Mouse (Mus musculus): ENCODE measurements around the gene 1810010D01Rik. TPM values are rescaled to one million over a fixed set of nuclear protein-coding genes. Genes with fewer than 3 reads are reported as not detected.

Gene 1810010D01Rik
- total RNA-seq (2012; rRNA removed) (not detected in 2 replicates), total RNA-seq (2014; rRNA removed) (not detected in 2 replicates), polyA plus RNA-seq (2012; ENCODE audit: insufficient read length, low read depth) (not detected in 2 replicates)

GRCm38 (mm10) chr7:145208006-145208405, at the start of gene 1810010D01Rik:
TSS of gene 1810010D01Rik (minus strand) at chr7:145208119.
- Histone ChIP-seq H3K27me3 (replicated peaks) (peaks cover 89% of the 10 kb centered on the region), H3K9ac (ENCODE audit: insufficient read depth, low read depth) (no peak within 1 kb of the TSS), H3K9me3 (replicated peaks; ENCODE audit: low read length) (no peaks in the 10 kb centered on the region), H3K79me2 (replicated peaks; ENCODE audit: control insufficient read depth, extremely low read depth, insufficient read depth, poor library complexity, severe bottlenecking) (no peaks in the 10 kb centered on the region), H3K4me2 (ENCODE audit: insufficient read depth, low read depth, poor library complexity, severe bottlenecking) (no peak within 1 kb of the TSS), H3K27ac (ENCODE audit: insufficient read depth, low read depth) (no peak within 1 kb of the TSS), H3K36me3 (replicated peaks in 1 of 2; ENCODE audit: control insufficient read depth in 1 of 2, insufficient read depth in 1 of 2, low read length in 1 of 2) (no peaks in the 10 kb centered on the region), H3K4me3 (replicated peaks in 1 of 3; ENCODE audit: low read depth in 2 of 3, low read length in 2 of 3, poor library complexity in 1 of 3) (no peak within 1 kb of the TSS), H3K4me1 (ENCODE audit: control insufficient read depth in 1 of 2, insufficient read depth in 2 of 2) (no peaks in the 10 kb centered on the region)
- no peak for DNase-seq (ENCODE audit: extremely low read depth)
- TF ChIP-seq CTCF (conservative IDR thresholded peaks at IDR 0.05 in 1 of 2, IDR thresholded peaks at IDR 0.05 in 1 of 2; ENCODE audit: low read depth in 2 of 2, low read length in 2 of 2): no peak
- no peak for TF ChIP-seq NELFE (IDR thresholded peaks at IDR 0.05; ENCODE audit: low read depth, low read length)
- TF ChIP-seq UBTF (IDR thresholded peaks at IDR 0.05; ENCODE audit: low read depth, low read length): no peak
- TF ChIP-seq JUN (IDR thresholded peaks at IDR 0.05; ENCODE audit: insufficient read depth, low read depth, low read length): no peak
- TF ChIP-seq MYC (IDR thresholded peaks at IDR 0.05; ENCODE audit: low read depth, low read length): no peak
- no peak for TF ChIP-seq CHD1 (IDR thresholded peaks at IDR 0.05; ENCODE audit: low read depth, low read length)
- TF ChIP-seq RCOR1 (conservative IDR thresholded peaks at IDR 0.05; ENCODE audit: low read depth, low read length): no peak
- no peak for TF ChIP-seq SIN3A (IDR thresholded peaks at IDR 0.05; ENCODE audit: low read length)
- no peak for TF ChIP-seq MEF2A (IDR thresholded peaks at IDR 0.05; ENCODE audit: borderline replicate concordance, low read depth, low read length)
- TF ChIP-seq BHLHE40 (IDR thresholded peaks at IDR 0.05; ENCODE audit: low read depth, low read length): no peak
- no peak for TF ChIP-seq CHD2 (IDR thresholded peaks at IDR 0.05; ENCODE audit: low read length)
- no peak for TF ChIP-seq ETS1 (conservative IDR thresholded peaks at IDR 0.05; ENCODE audit: low read depth, low read length)
- no peak for TF ChIP-seq USF2 (conservative IDR thresholded peaks at IDR 0.05; ENCODE audit: low read depth, low read length)
- in situ Hi-C loops (cut with MboI; ENCODE audit: low pct_ligation_motif_present, low pct_unique_long_range_greater_than_20kb, low sequenced_read_pairs): no loop called here
- dilution Hi-C loops (cut with MboI; ENCODE audit: extremely low pct_ligation_motif_present, extremely low pct_unique_long_range_greater_than_20kb, low sequenced_read_pairs): no loop called here

- no peak for TF ChIP-seq USF1 (IDR thresholded peaks at IDR 0.05; ENCODE audit: low read depth, low read length)
- TF ChIP-seq PAX5 (IDR thresholded peaks at IDR 0.05; ENCODE audit: low read length): no peak
- no peak for TF ChIP-seq MAX (IDR thresholded peaks at IDR 0.05; ENCODE audit: low read length)
- TF ChIP-seq ELF1 (IDR thresholded peaks at IDR 0.05; ENCODE audit: low read depth, low read length): no peak
- no peak for TF ChIP-seq TBP (conservative IDR thresholded peaks at IDR 0.05; ENCODE audit: low read depth, low read length)
- no peak for TF ChIP-seq JUN (IDR thresholded peaks at IDR 0.05; ENCODE audit: insufficient read depth, low read depth, low read length)
- no peak for TF ChIP-seq MAZ (IDR thresholded peaks at IDR 0.05; ENCODE audit: low read depth, low read length)
- no peak for TF ChIP-seq ZKSCAN1 (IDR thresholded peaks at IDR 0.05; ENCODE audit: borderline replicate concordance, low read depth, low read length)
- TF ChIP-seq KAT2A (IDR thresholded peaks at IDR 0.05; ENCODE audit: insufficient replicate concordance, low read length): no peak
- TF ChIP-seq GABPA (IDR thresholded peaks at IDR 0.05; ENCODE audit: insufficient replicate concordance, low read depth, low read length): no peak
- no peak for TF ChIP-seq MAFK (IDR thresholded peaks at IDR 0.05; ENCODE audit: insufficient replicate concordance, low read length)
- no peak for TF ChIP-seq UBTF (IDR thresholded peaks at IDR 0.05; ENCODE audit: low read depth, low read length)
- no peak for TF ChIP-seq CHD1 (IDR thresholded peaks at IDR 0.05; ENCODE audit: low read depth, low read length)
- no peak for TF ChIP-seq E2F4 (IDR thresholded peaks at IDR 0.05; ENCODE audit: insufficient replicate concordance, low read depth, low read length)
- TF ChIP-seq RCOR1 (conservative IDR thresholded peaks at IDR 0.05; ENCODE audit: low read depth, low read length): no peak
- no peak overlapping the region for H3K4me3 ChIP-seq (replicated peaks in 1 of 3; ENCODE audit: low read depth in 2 of 3, low read length in 2 of 3, poor library complexity in 1 of 3)
- no peak for DNase-seq (ENCODE audit: extremely low read depth)
- in situ Hi-C loops (cut with MboI; ENCODE audit: low pct_ligation_motif_present, low pct_unique_long_range_greater_than_20kb, low sequenced_read_pairs): no loop called here
- no peaks in the 10 kb centered on the region for H3K9me3 ChIP-seq (replicated peaks; ENCODE audit: low read length)
- H3K4me1 ChIP-seq (ENCODE audit: control insufficient read depth in 1 of 2, insufficient read depth in 2 of 2): peaks cover 0 to 11% of the 10 kb centered on the region in 2 experiments; a peak in 1 of 4 replicates
- no peaks in the 10 kb centered on the region for H3K27me3 ChIP-seq (replicated peaks)
- dilution Hi-C loops (cut with MboI; ENCODE audit: extremely low pct_ligation_motif_present, extremely low pct_unique_long_range_greater_than_20kb, low sequenced_read_pairs): no loop called here
- no peak overlapping the region for H3K9ac ChIP-seq (ENCODE audit: insufficient read depth, low read depth)
- no peaks in the 10 kb centered on the region for H3K79me2 ChIP-seq (replicated peaks; ENCODE audit: control insufficient read depth, extremely low read depth, insufficient read depth, poor library complexity, severe bottlenecking)
- H3K36me3 ChIP-seq (replicated peaks in 1 of 2; ENCODE audit: control insufficient read depth in 1 of 2, insufficient read depth in 1 of 2, low read length in 1 of 2): peaks cover 34 to 94% of the 10 kb centered on the region in 2 experiments
- H3K4me2 ChIP-seq (ENCODE audit: insufficient read depth, low read depth, poor library complexity, severe bottlenecking): no peak overlapping the region
- no peak overlapping the region for H3K27ac ChIP-seq (ENCODE audit: insufficient read depth, low read depth)
These were observed 48.2 kb upstream of the 1810010D01Rik start for GRCm38 (mm10) chr7:145256092-145256491.

Measured in CH12.LX (cell line).